Mouse (Mus musculus): ENCODE data around the gene Gm5938. TPM values are rescaled to one million over a fixed set of nuclear protein-coding genes. Genes with fewer than 3 reads are reported as not detected.

Gm5938 gene
- not detected for polyA plus RNA-seq (2014; fragmentation: Illumina TruSeq; extraction: RNeasy Lipid Tissue Mini Kit (QIAGEN cat#74804); ENCODE audit: low read depth, low replicate concordance)

DNA sequence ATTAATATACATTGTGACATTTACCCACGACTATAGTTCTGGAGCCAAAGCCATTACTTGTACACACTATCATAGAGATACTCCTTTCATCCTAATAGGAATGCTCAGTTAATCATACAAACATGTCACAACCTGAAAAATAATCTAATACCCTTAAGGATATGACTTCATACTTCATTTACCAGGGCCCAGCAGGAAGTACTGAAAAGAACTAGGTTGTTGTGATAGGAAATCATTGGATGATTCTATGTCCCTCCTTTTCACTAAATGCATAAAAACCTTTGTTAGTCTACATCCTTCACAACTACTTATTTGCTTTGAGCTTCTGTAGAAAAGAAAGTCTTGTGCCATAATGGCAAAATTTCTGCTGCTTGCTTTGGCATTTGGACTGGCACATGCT is at the start of gene Gm5938:
Gene Gm5938 (plus strand): TSS at position 301 of the 400 bp plus-strand sequence.

DNA sequence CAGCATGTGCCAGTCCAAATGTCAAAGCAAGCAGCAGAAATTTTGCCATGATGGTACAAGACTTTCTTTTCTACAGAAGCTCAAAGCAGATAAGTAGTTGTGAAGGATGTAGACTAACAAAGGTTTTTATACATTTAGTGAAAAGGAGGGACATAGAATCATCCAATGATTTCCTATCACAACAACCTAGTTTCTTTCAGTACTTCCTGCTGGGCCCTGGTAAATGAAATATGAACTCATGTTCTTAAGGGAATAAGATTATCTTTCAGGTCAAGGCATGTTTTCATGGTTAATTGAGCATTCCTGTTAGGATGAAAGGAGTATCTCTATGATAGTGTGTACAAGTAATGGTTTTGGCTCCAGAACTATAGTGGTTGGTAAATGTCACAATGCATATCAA is 34.0 kb upstream of the Gm5938 start, which contains the start of gene Obp1a:
Gene Obp1a (minus strand): TSS at position 101 of the 400 bp plus-strand sequence.

Other genes starting within 250 kb of the Gm5938 start
- gene 5430402E10Rik, start 200.4 kb upstream of the Gm5938 start, polyA plus RNA-seq (2014; fragmentation: Illumina TruSeq; extraction: RNeasy Lipid Tissue Mini Kit (QIAGEN cat#74804); ENCODE audit: low read depth, low replicate concordance), result not detected
- gene Obp1a, start 34.1 kb upstream of the Gm5938 start, polyA plus RNA-seq (2014; fragmentation: Illumina TruSeq; extraction: RNeasy Lipid Tissue Mini Kit (QIAGEN cat#74804); ENCODE audit: low read depth, low replicate concordance), result not detected
- gene Obp1b, start 61.3 kb downstream of the Gm5938 start, polyA plus RNA-seq (2014; fragmentation: Illumina TruSeq; extraction: RNeasy Lipid Tissue Mini Kit (QIAGEN cat#74804); ENCODE audit: low read depth, low replicate concordance), result not detected
- not detected for gene Gm14743, start 120.5 kb downstream of the Gm5938 start, polyA plus RNA-seq (2014; fragmentation: Illumina TruSeq; extraction: RNeasy Lipid Tissue Mini Kit (QIAGEN cat#74804); ENCODE audit: low read depth, low replicate concordance)
- not detected for gene 4930480E11Rik, start 244.2 kb downstream of the Gm5938 start, polyA plus RNA-seq (2014; fragmentation: Illumina TruSeq; extraction: RNeasy Lipid Tissue Mini Kit (QIAGEN cat#74804); ENCODE audit: low read depth, low replicate concordance)

Data from sigmoid colon, adult 10 weeks (tissue).